Mouse (Mus musculus) small intestine, adult 2 months (tissue): Measurements from ENCODE around the gene Suclg1. TPM values are rescaled to one million over a fixed set of nuclear protein-coding genes. Genes with fewer than 3 reads are reported as not detected.
A peak's percentile ranks its signal among the peaks of the same experiment; 100 is the strongest.

ENCODE experiments used
- H3K27ac ChIP-seq: fragments of 200-500 bp; 2 replicates; pipeline ENCODE4 v1.5.1; 2012; ENCODE audit warnings: low read depth, low read length, control low read depth, inconsistent platforms; ENCODE audit not compliant: insufficient read depth
- H3K27me3 ChIP-seq: fragments of 200-500 bp; 2 replicates; pipeline ENCODE4 v1.6.1; 2012; ENCODE audit warnings: mild to moderate bottlenecking, moderate library complexity, low read length, inconsistent platforms; ENCODE audit not compliant: control insufficient read depth, insufficient read depth
- H3K36me3 ChIP-seq: fragments of 200-500 bp; 2 replicates; pipeline ENCODE4 v1.6.1; 2012; ENCODE audit warnings: mild to moderate bottlenecking, low read length, control low read depth, inconsistent platforms; ENCODE audit not compliant: control insufficient read depth, insufficient read depth
- H3K4me1 ChIP-seq: fragments of 200-500 bp; 2 replicates; pipeline ENCODE4 v1.6.1; 2012; ENCODE audit warnings: low read length, inconsistent platforms, mixed read lengths; ENCODE audit not compliant: control insufficient read depth, insufficient read depth, insufficient read length
- H3K4me3 ChIP-seq: fragments of 200-500 bp; 2 replicates; pipeline ENCODE4 v1.5.1; 2012; ENCODE audit warnings: low read depth, mild to moderate bottlenecking, control low read depth, inconsistent platforms, low read length, moderate library complexity
- CTCF ChIP-seq: fragments of 200-500 bp; IDR thresholded peaks from 2 replicates; pipeline ENCODE4 v1.5.1; 2012; ENCODE audit warnings: low read depth, mild to moderate bottlenecking, control low read depth, inconsistent platforms, low read length, moderate library complexity, mixed read lengths; ENCODE audit not compliant: insufficient replicate concordance, insufficient read length; ENCODE audit errors: extremely low read depth
- POLR2A ChIP-seq: fragments of 200-500 bp; IDR thresholded peaks from 2 replicates; pipeline ENCODE4 v1.6.1; 2012; ENCODE audit warnings: low read depth, mild to moderate bottlenecking, control low read depth, inconsistent platforms, low read length, moderate library complexity
- WGBS: fragments of 180-500 bp; shearing (Covaris S2); methylation state at CpG from one replicate; pipeline ENCODE4 v1.1.7; 2018; 5-methylcytosine and 5-hydroxymethylcytosine counted together
- polyA plus RNA-seq: library from polyadenylated mRNA; depleted of rRNA; stranded (reverse); fragments of >200 nt; gene quantifications from 2 replicates; pipeline ENCODE4 v1.2.3, GENCODE M21; 2012

The Suclg1 gene
- polyA plus RNA-seq, 1 experiment: 97.0 TPM

GRCm38 (mm10) chr6:73221189-73221957 is 26.8 kb upstream of the Suclg1 start, which contains the start of gene Dnah6:
Dnah6 (minus strand) TSS chr6:73221651.
- Histone ChIP-seq H3K4me1 (peaks cover 3% of the 10 kb centered on the region; the same call in 1 of the 2 replicates), H3K27me3 (no peaks in the 10 kb centered on the region), H3K27ac (no peak within 1 kb of the TSS), H3K36me3 (no peaks in the 10 kb centered on the region), H3K4me3 (peak within 1 kb of the TSS; percentile 29)
- no peak for TF ChIP-seq POLR2A
- no peak for TF ChIP-seq CTCF
- 31% methylated on average over 25 of the region's 25 CpGs for WGBS

GRCm38 (mm10) chr6:73221958-73222735 is 26.0 kb upstream of the Suclg1 start:
- no peak for TF ChIP-seq POLR2A
- no peak for TF ChIP-seq CTCF
- Histone ChIP-seq H3K27me3 (no peaks in the 10 kb centered on the region), H3K36me3 (no peaks in the 10 kb centered on the region), H3K27ac (no peak overlapping the region), H3K4me1 (peaks cover 3% of the 10 kb centered on the region; the same call in 1 of the 2 replicates), H3K4me3 (peak overlapping the region; percentile 17)
- WGBS: 40% methylated on average over 23 of the region's 23 CpGs

GRCm38 (mm10) chr6:73222841-73223526 is 25.2 kb upstream of the Suclg1 start:
- Histone ChIP-seq H3K4me3 (no peak overlapping the region), H3K27me3 (no peaks in the 10 kb centered on the region), H3K4me1 (peaks cover 3% of the 10 kb centered on the region; the same call in 1 of the 2 replicates), H3K27ac (no peak overlapping the region), H3K36me3 (no peaks in the 10 kb centered on the region)
- TF ChIP-seq POLR2A (no peak), CTCF (no peak)
- 25% methylated on average over 10 of the region's 10 CpGs for WGBS

- Histone ChIP-seq H3K36me3 (no peaks in the 10 kb centered on the region), H3K27ac (no peak overlapping the region), H3K27me3 (no peaks in the 10 kb centered on the region), H3K4me3 (no peak overlapping the region), H3K4me1 (peaks cover 4% of the 10 kb centered on the region)
- WGBS: 33% methylated on average over 10 of the region's 10 CpGs
- TF ChIP-seq POLR2A (no peak), CTCF (0 out of 2 replicates have a peak, but pooled peaks have one; percentile 12)
Observed at GRCm38 (mm10) chr6:73227376-73228158, 20.6 kb upstream of the Suclg1 start.

- Histone ChIP-seq H3K36me3 (no peaks in the 10 kb centered on the region), H3K4me3 (no peak overlapping the region), H3K27me3 (no peaks in the 10 kb centered on the region), H3K27ac (no peak overlapping the region), H3K4me1 (peaks cover 4% of the 10 kb centered on the region)
- 42% methylated on average over 4 of the region's 4 CpGs for WGBS
- TF ChIP-seq POLR2A (no peak), CTCF (no peak)
Observed at GRCm38 (mm10) chr6:73228408-73228807, 19.8 kb upstream of the Suclg1 start.

- WGBS: 70% methylated on average over 3 of the region's 3 CpGs
- TF ChIP-seq CTCF: no peak
- TF ChIP-seq POLR2A: no peak
- no peaks in the 10 kb centered on the region for H3K36me3 ChIP-seq
- no peaks in the 10 kb centered on the region for H3K27me3 ChIP-seq
- H3K4me3 ChIP-seq: no peak overlapping the region
- H3K4me1 ChIP-seq: peaks cover 4% of the 10 kb centered on the region
- H3K27ac ChIP-seq: no peak overlapping the region
Observed at GRCm38 (mm10) chr6:73228881-73229280, 19.3 kb upstream of the Suclg1 start.
